Mouse (Mus musculus) midbrain, embryonic 13.5 days (tissue): ENCODE data around the gene Gm10309. TPM values are rescaled to one million over a fixed set of nuclear protein-coding genes. Genes with fewer than 3 reads are reported as not detected.

Experiments used
- ATAC-seq: fragments of 200-750 bp; cut with Nextera tagmentation; 2 replicates; pipeline ENCODE4 v1.8.0; 2017; ENCODE audit warnings: mild to moderate bottlenecking, moderate TSS enrichment, moderate library complexity
- H3K27ac ChIP-seq: fragments of 300-500 bp; sonication (generic); 2 replicates; pipeline ENCODE4 v1.5.1; 2015; ENCODE audit warnings: inconsistent platforms, mild to moderate bottlenecking, moderate library complexity
- H3K27me3 ChIP-seq: fragments of 300-500 bp; sonication (generic); 2 replicates; pipeline ENCODE4 v1.6.1; 2015; ENCODE audit warnings: mild to moderate bottlenecking, inconsistent platforms
- H3K36me3 ChIP-seq: fragments of 300-500 bp; sonication (generic); 2 replicates; pipeline ENCODE4 v1.6.1; 2015; ENCODE audit warnings: mild to moderate bottlenecking, inconsistent platforms
- H3K4me1 ChIP-seq: fragments of 300-500 bp; sonication (generic); replicated peaks from 2 replicates; pipeline ENCODE4 v1.6.1; 2015; ENCODE audit warnings: inconsistent platforms
- H3K4me2 ChIP-seq: fragments of 300-500 bp; sonication (generic); replicated peaks from 2 replicates; pipeline ENCODE4 v1.6.1; 2015; ENCODE audit warnings: moderate library complexity, mild to moderate bottlenecking, inconsistent platforms
- H3K4me3 ChIP-seq: fragments of 300-500 bp; sonication (generic); replicated peaks from 2 replicates; pipeline ENCODE4 v1.5.1; 2015; ENCODE audit warnings: mild to moderate bottlenecking, inconsistent platforms
- H3K9ac ChIP-seq: fragments of 300-500 bp; sonication (generic); replicated peaks from 2 replicates; pipeline ENCODE4 v1.6.1; 2015; ENCODE audit warnings: mild to moderate bottlenecking, inconsistent platforms
- H3K9me3 ChIP-seq: fragments of 300-500 bp; sonication (generic); 2 replicates; pipeline ENCODE4 v1.6.1; 2016; ENCODE audit warnings: mild to moderate bottlenecking, inconsistent platforms
- WGBS: fragments of 180-500 bp; shearing (Covaris S2); methylation state at CpG from one replicate; pipeline ENCODE4 v1.1.7; 2015; 5-methylcytosine and 5-hydroxymethylcytosine counted together
- polyA plus RNA-seq: library from polyadenylated mRNA; unstranded; fragments of >200 nt; fragmentation: Nextera tagmentation; extraction: Ambion mirVana; gene quantifications from 2 replicates; pipeline ENCODE4 v1.2.1, GENCODE M21; 2015

Gene Gm10309
- polyA plus RNA-seq, 1 experiment from 2014 or later: 0.38 TPM

- H3K4me2 ChIP-seq: peak overlapping the region; percentile 21; the same call in 1 of the 2 replicates
Observed at GRCm38 (mm10) chr17:86466412-86466811, 38.6 kb downstream of the Gm10309 start.

GRCm38 (mm10) chr17:86465865-86466264, 39.2 kb downstream of the Gm10309 start:
- Histone ChIP-seq H3K4me3 (no peak overlapping the region), H3K9me3 (no peaks in the 10 kb centered on the region), H3K27ac (no peak overlapping the region), H3K4me2 (peak overlapping the region; percentile 21), H3K4me1 (peaks cover 47% of the 10 kb centered on the region), H3K9ac (no peak overlapping the region), H3K36me3 (no peaks in the 10 kb centered on the region), H3K27me3 (peaks cover 54% of the 10 kb centered on the region)
- no peak for ATAC-seq
- 19% methylated on average over 13 of the region's 13 CpGs for WGBS

More at GRCm38 (mm10) chr17:86466412-86466811, 38.6 kb downstream of the Gm10309 start:
- H3K9ac ChIP-seq: no peak overlapping the region
- no peak for ATAC-seq
- H3K36me3 ChIP-seq: no peaks in the 10 kb centered on the region
- peaks cover 44% of the 10 kb centered on the region for H3K4me1 ChIP-seq
- no peak overlapping the region for H3K27ac ChIP-seq
- peaks cover 56% of the 10 kb centered on the region for H3K27me3 ChIP-seq
- H3K4me3 ChIP-seq: no peak overlapping the region
- 43% methylated on average over 7 of the region's 7 CpGs for WGBS
- no peaks in the 10 kb centered on the region for H3K9me3 ChIP-seq

GRCm38 (mm10) chr17:86464689-86465363, 40.2 kb downstream of the Gm10309 start:
- no peaks in the 10 kb centered on the region for H3K36me3 ChIP-seq
- H3K4me1 ChIP-seq: peaks cover 53% of the 10 kb centered on the region
- 43% methylated on average over 16 of the region's 16 CpGs for WGBS
- ATAC-seq: 0 out of 2 replicates have a peak, but pooled peaks have one; percentile 31
- peaks cover 44% of the 10 kb centered on the region for H3K27me3 ChIP-seq
- no peaks in the 10 kb centered on the region for H3K9me3 ChIP-seq
- no peak overlapping the region for H3K4me3 ChIP-seq
- 0 out of 2 replicates have a peak overlapping the region, but pooled peaks have one; percentile 32 for H3K27ac ChIP-seq
- no peak overlapping the region for H3K9ac ChIP-seq
- no peak overlapping the region for H3K4me2 ChIP-seq

- no peaks in the 10 kb centered on the region for H3K9me3 ChIP-seq
- no peak for ATAC-seq
- H3K36me3 ChIP-seq: no peaks in the 10 kb centered on the region
- H3K4me1 ChIP-seq: peaks cover 49% of the 10 kb centered on the region
- H3K4me2 ChIP-seq: no peak overlapping the region
- H3K4me3 ChIP-seq: no peak overlapping the region
- H3K27me3 ChIP-seq: peaks cover 38% of the 10 kb centered on the region
- no peak overlapping the region for H3K27ac ChIP-seq
- 94% methylated on average over 8 of the region's 8 CpGs for WGBS
- no peak overlapping the region for H3K9ac ChIP-seq
Observed at GRCm38 (mm10) chr17:86464197-86464596, 40.8 kb downstream of the Gm10309 start.

GRCm38 (mm10) chr17:86463369-86463768, 41.7 kb downstream of the Gm10309 start:
- Histone ChIP-seq H3K4me1 (peaks cover 44% of the 10 kb centered on the region), H3K36me3 (no peaks in the 10 kb centered on the region), H3K4me3 (no peak overlapping the region), H3K27ac (no peak overlapping the region), H3K9me3 (no peaks in the 10 kb centered on the region), H3K27me3 (peaks cover 30% of the 10 kb centered on the region), H3K9ac (no peak overlapping the region), H3K4me2 (no peak overlapping the region)
- WGBS: 74% methylated on average over 3 of the region's 3 CpGs
- ATAC-seq: no peak

GRCm38 (mm10) chr17:86460645-86461430, 44.2 kb downstream of the Gm10309 start:
- H3K27me3 ChIP-seq: peaks cover 15% of the 10 kb centered on the region
- no peak overlapping the region for H3K4me2 ChIP-seq
- no peaks in the 10 kb centered on the region for H3K9me3 ChIP-seq
- H3K4me3 ChIP-seq: no peak overlapping the region
- H3K36me3 ChIP-seq: no peaks in the 10 kb centered on the region
- 0 out of 2 replicates have a peak, but pooled peaks have one; percentile 45 for ATAC-seq
- peaks cover 25% of the 10 kb centered on the region for H3K4me1 ChIP-seq
- no peak overlapping the region for H3K9ac ChIP-seq
- no peak overlapping the region for H3K27ac ChIP-seq
- WGBS: 71% methylated on average over 17 of the region's 17 CpGs

- Histone ChIP-seq H3K9me3 (no peaks in the 10 kb centered on the region), H3K4me1 (peaks cover 9% of the 10 kb centered on the region), H3K4me2 (no peak overlapping the region), H3K27me3 (peaks cover 14% of the 10 kb centered on the region), H3K27ac (no peak overlapping the region), H3K4me3 (no peak overlapping the region), H3K9ac (no peak overlapping the region), H3K36me3 (no peaks in the 10 kb centered on the region)
- no peak for ATAC-seq
- 84% methylated on average over 11 of the region's 11 CpGs for WGBS
Observed at GRCm38 (mm10) chr17:86458302-86458980, 46.6 kb downstream of the Gm10309 start.

- WGBS: 76% methylated on average over 6 of the region's 6 CpGs
- ATAC-seq: no peak
- Histone ChIP-seq H3K4me1 (peaks cover 9% of the 10 kb centered on the region), H3K4me2 (no peak overlapping the region), H3K9ac (no peak overlapping the region), H3K4me3 (no peak overlapping the region), H3K9me3 (no peaks in the 10 kb centered on the region), H3K27ac (no peak overlapping the region), H3K27me3 (0 out of 2 replicates have a peak, but pooled peaks cover 4% of the 10 kb centered on the region), H3K36me3 (no peaks in the 10 kb centered on the region)
Observed at GRCm38 (mm10) chr17:86456512-86456911, 48.5 kb downstream of the Gm10309 start.

GRCm38 (mm10) chr17:86454351-86454706, 50.7 kb downstream of the Gm10309 start:
- Histone ChIP-seq H3K27me3 (no peaks in the 10 kb centered on the region), H3K4me3 (no peak overlapping the region), H3K4me1 (no peaks in the 10 kb centered on the region), H3K36me3 (no peaks in the 10 kb centered on the region), H3K27ac (no peak overlapping the region), H3K4me2 (no peak overlapping the region), H3K9ac (no peak overlapping the region), H3K9me3 (no peaks in the 10 kb centered on the region)
- no peak for ATAC-seq
- 92% methylated on average over 3 of the region's 3 CpGs for WGBS

GRCm38 (mm10) chr17:86453673-86454350, 51.2 kb downstream of the Gm10309 start:
- no peaks in the 10 kb centered on the region for H3K9me3 ChIP-seq
- H3K4me2 ChIP-seq: no peak overlapping the region
- H3K27me3 ChIP-seq: no peaks in the 10 kb centered on the region
- no peaks in the 10 kb centered on the region for H3K4me1 ChIP-seq
- no peaks in the 10 kb centered on the region for H3K36me3 ChIP-seq
- 92% methylated on average over 14 of the region's 14 CpGs for WGBS
- no peak for ATAC-seq
- no peak overlapping the region for H3K4me3 ChIP-seq
- H3K27ac ChIP-seq: no peak overlapping the region
- no peak overlapping the region for H3K9ac ChIP-seq

- Histone ChIP-seq H3K9me3 (no peaks in the 10 kb centered on the region), H3K4me3 (no peak overlapping the region), H3K27ac (no peak overlapping the region), H3K4me2 (no peak overlapping the region), H3K27me3 (no peaks in the 10 kb centered on the region), H3K4me1 (no peaks in the 10 kb centered on the region), H3K9ac (no peak overlapping the region), H3K36me3 (no peaks in the 10 kb centered on the region)
- WGBS: 91% methylated on average over 4 of the region's 4 CpGs
- no peak for ATAC-seq
Observed at GRCm38 (mm10) chr17:86452934-86453333, 52.1 kb downstream of the Gm10309 start.
